Mouse (Mus musculus) ES-E14 (cell line): ENCODE measurements around the gene Foxn3. TPM values are rescaled to one million over a fixed set of nuclear protein-coding genes. Genes with fewer than 3 reads are reported as not detected.

Source experiments
- DNase-seq: peaks from one replicate; pipeline ENCODE4 v3.0.0-alpha.2; 2013; ENCODE audit warnings: low read depth, low spot score
- H3K27ac ChIP-seq: 2 replicates; pipeline ENCODE4 v1.5.1; 2012; ENCODE audit warnings: low read depth, mild to moderate bottlenecking, low read length, moderate library complexity, mixed read lengths; ENCODE audit not compliant: poor library complexity, insufficient read depth, severe bottlenecking
- H3K36me3 ChIP-seq: 2 replicates; pipeline ENCODE4 v1.6.1; 2012; ENCODE audit warnings: mild to moderate bottlenecking, low read length, moderate library complexity, mixed read lengths; ENCODE audit not compliant: control insufficient read depth, poor library complexity, insufficient read depth, severe bottlenecking
- H3K4me1 ChIP-seq, 2 experiments: fragments of 150-350 bp in 1 of 2; sonication (generic) in 1 of 2; 2 replicates each; pipeline ENCODE4 v1.6.1; 2012; ENCODE audit warnings: low read length in 2 of 2, mild to moderate bottlenecking in 1 of 2, mixed read lengths in 1 of 2; ENCODE audit not compliant: control insufficient read depth in 2 of 2, insufficient read depth in 2 of 2, poor library complexity in 1 of 2
- H3K4me3 ChIP-seq, 2 experiments: fragments of 150-350 bp in 1 of 2; sonication (generic) in 1 of 2; 2 replicates each; pipeline ENCODE4 v1.5.1; 2012; ENCODE audit warnings: low read length in 2 of 2, low read depth in 1 of 2, mild to moderate bottlenecking in 1 of 2, mixed read lengths in 1 of 2; ENCODE audit not compliant: insufficient read depth in 1 of 2, poor library complexity in 1 of 2, severe bottlenecking in 1 of 2
- H3K9ac ChIP-seq: 2 replicates; pipeline ENCODE4 v1.6.1; 2012; ENCODE audit warnings: low read depth, mild to moderate bottlenecking, low read length, mixed read lengths; ENCODE audit not compliant: poor library complexity, insufficient read depth, severe bottlenecking
- H3K9me3 ChIP-seq: fragments of 150-350 bp; sonication (generic); 2 replicates; pipeline ENCODE4 v1.6.1; 2012; ENCODE audit warnings: low read depth, mild to moderate bottlenecking, low read length; ENCODE audit not compliant: control insufficient read depth, insufficient read depth
- CHD2 ChIP-seq: IDR thresholded peaks from 2 replicates; pipeline ENCODE4 v1.6.1; 2014; ENCODE audit warnings: mild to moderate bottlenecking, low read depth, low read length, inconsistent platforms
- HCFC1 ChIP-seq: IDR thresholded peaks from 2 replicates; pipeline ENCODE4 v1.6.1; 2012; ENCODE audit warnings: low read length, inconsistent platforms, borderline replicate concordance; ENCODE audit not compliant: insufficient read depth
- MAFK ChIP-seq: IDR thresholded peaks from 2 replicates; pipeline ENCODE4 v1.6.1; 2014; ENCODE audit warnings: mild to moderate bottlenecking, low read depth, low read length, inconsistent platforms; ENCODE audit not compliant: insufficient read depth
- ZC3H11A ChIP-seq: IDR thresholded peaks from 2 replicates; pipeline ENCODE4 v1.6.1; 2012; ENCODE audit warnings: low read depth, mild to moderate bottlenecking, inconsistent platforms, low read length, borderline replicate concordance
- ZNF384 ChIP-seq: IDR thresholded peaks from 2 replicates; pipeline ENCODE4 v1.6.1; 2012; ENCODE audit warnings: low read depth, low read length, inconsistent platforms
- in situ Hi-C, 2 experiments: fragments of 600-800 bp; cut with MboI; formaldehyde crosslinking; loops; one replicate each; pipeline ENCODE4 v1.15.1; 2025; ENCODE audit warnings: low sequenced_read_pairs in 2 of 2, inconsistent platforms in 1 of 2; ENCODE audit not compliant: unreplicated experiment in 2 of 2
- total RNA-seq: library from RNA; depleted of rRNA; stranded (reverse); fragments of 300-350 nt; gene quantifications from 2 replicates; pipeline ENCODE4 v1.2.3, GENCODE M21; 2012

Gene Foxn3
- total RNA-seq, 1 experiment, result 34.6 TPM

DNA sequence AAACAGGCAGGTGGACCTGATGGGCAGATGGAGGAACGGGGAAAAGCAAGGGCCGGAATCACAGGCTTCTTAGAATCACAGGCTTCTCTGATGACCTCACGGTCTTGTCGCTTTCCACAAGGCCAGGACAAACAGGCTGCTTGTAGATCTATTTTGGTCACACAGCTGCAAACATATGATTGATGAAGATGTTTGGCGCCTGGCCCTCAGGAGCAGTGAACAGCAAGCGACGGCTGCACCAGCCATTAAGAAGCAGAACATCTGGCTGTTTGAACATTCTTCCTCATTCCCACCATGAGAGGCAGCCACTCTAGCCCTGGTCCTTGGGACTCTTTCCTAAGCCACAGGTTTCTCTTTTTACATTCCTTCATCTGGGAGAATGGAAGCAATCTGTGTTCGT, 294.0 kb downstream of the Foxn3 start:
- H3K36me3 ChIP-seq, result peaks cover 2% of the 10 kb centered on the region; the same call in 1 of the 2 replicates
- in situ Hi-C loops, result no loop called here
- H3K4me3 ChIP-seq, result no peak overlapping the region
- no peak overlapping the region for H3K9ac ChIP-seq
- DNase-seq, result no peak
- no peaks in the 10 kb centered on the region for H3K9me3 ChIP-seq
- H3K27ac ChIP-seq, result no peak overlapping the region
- H3K4me1 ChIP-seq, result no peaks in the 10 kb centered on the region
- TF ChIP-seq ZNF384, result no peak
- no peak for TF ChIP-seq CHD2
- no peak for TF ChIP-seq MAFK
- no peak for TF ChIP-seq ZC3H11A
- no peak for TF ChIP-seq HCFC1

- Histone ChIP-seq H3K4me3 (no peak overlapping the region), H3K27ac (no peak overlapping the region), H3K4me1 (no peaks in the 10 kb centered on the region), H3K9ac (no peak overlapping the region), H3K9me3 (no peaks in the 10 kb centered on the region), H3K36me3 (peaks cover 2% of the 10 kb centered on the region; the same call in 1 of the 2 replicates)
- in situ Hi-C loops, result no loop called here
- TF ChIP-seq CHD2 (no peak), ZC3H11A (no peak), ZNF384 (no peak), HCFC1 (no peak), MAFK (no peak)
- DNase-seq, result no peak
These were observed 294.4 kb downstream of the Foxn3 start for GRCm38 (mm10) chr12:99268954-99269353.

DNA sequence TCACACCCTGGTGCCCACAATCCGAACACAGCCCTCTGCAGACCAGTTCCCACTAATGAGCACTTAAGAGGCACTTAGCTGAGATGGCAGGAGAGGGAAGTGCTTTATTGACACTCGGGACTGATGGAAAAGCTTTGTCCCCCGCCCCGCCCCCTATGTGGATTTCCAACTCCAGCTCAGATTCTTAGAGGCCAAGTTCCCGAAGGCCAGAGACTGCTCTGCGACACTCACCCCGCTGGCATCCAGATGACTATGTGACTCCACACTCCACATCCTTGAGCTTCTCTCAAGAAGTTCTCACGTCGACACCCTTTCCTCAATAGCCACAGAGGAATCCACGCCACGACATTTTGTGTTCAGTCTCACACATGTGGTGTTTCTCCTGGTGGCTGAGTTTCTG, 295.6 kb downstream of the Foxn3 start:
- in situ Hi-C loops, result no loop called here
- H3K9ac ChIP-seq, result no peak overlapping the region
- H3K4me3 ChIP-seq, result no peak overlapping the region
- peaks cover 2% of the 10 kb centered on the region; the same call in 1 of the 2 replicates for H3K36me3 ChIP-seq
- no peaks in the 10 kb centered on the region for H3K9me3 ChIP-seq
- H3K4me1 ChIP-seq, result no peaks in the 10 kb centered on the region
- no peak for TF ChIP-seq HCFC1
- TF ChIP-seq ZNF384, result no peak
- TF ChIP-seq CHD2, result no peak
- no peak for TF ChIP-seq ZC3H11A
- TF ChIP-seq MAFK, result no peak
- no peak for DNase-seq
- H3K27ac ChIP-seq, result no peak overlapping the region; the same call in 1 of the 2 replicates

GRCm38 (mm10) chr12:99266434-99266833, 296.9 kb downstream of the Foxn3 start:
- in situ Hi-C loops, result no loop called here
- TF ChIP-seq ZNF384 (no peak), HCFC1 (no peak), CHD2 (no peak), ZC3H11A (no peak), MAFK (no peak)
- Histone ChIP-seq H3K4me3 (no peak overlapping the region), H3K4me1 (0 out of 4 replicates have a peak, but pooled peaks cover 0 to under 1% of the 10 kb centered on the region in 2 experiments), H3K9me3 (no peaks in the 10 kb centered on the region), H3K9ac (no peak overlapping the region), H3K27ac (no peak overlapping the region), H3K36me3 (peaks cover 2% of the 10 kb centered on the region; the same call in 1 of the 2 replicates)
- no peak for DNase-seq
